Mouse (Mus musculus): ENCODE measurements around the gene Fkbp14.

Gene Fkbp14

DNA sequence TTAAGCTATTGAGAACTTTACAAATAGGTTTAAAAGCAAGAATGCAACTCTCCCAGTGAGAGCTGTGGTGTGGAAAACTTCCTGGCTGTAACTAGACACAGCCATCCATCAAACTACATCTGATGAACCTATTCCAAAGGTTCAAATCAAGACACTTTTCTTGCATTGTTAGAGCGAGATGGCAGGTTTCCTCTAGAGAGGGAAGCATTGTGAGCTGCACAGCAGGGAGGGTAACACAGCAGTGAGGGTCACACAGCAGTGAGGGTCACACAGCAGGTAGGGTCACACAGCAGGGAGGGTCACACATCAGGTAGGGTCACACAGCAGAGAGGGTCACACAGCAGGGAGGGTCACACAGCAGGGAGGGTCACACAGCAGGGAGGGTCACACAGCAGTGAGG, 8.9 kb downstream of the Fkbp14 start:
- no peak for DNase-seq (ENCODE audit: low read depth, low spot score)

DNA sequence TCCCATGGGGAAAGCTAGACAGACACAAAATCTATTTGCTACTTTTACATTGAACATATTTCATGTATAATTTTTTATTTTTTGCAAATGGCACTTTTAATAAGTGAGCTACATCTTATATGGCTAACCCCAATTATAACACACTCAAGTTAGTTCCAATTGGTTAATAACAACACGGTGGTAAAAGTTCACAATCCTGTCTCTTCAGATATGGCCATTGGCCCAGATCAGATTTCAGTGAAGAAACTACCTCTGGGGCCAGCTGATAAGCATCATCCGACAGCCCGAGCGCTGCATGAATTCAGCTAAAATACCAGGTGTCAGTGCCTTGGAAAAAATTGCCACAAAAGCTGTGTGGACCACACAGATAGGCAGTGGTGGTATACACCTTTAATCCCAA, 9.4 kb downstream of the Fkbp14 start:
- DNase-seq (ENCODE audit: low read depth, low spot score): no peak

DNA sequence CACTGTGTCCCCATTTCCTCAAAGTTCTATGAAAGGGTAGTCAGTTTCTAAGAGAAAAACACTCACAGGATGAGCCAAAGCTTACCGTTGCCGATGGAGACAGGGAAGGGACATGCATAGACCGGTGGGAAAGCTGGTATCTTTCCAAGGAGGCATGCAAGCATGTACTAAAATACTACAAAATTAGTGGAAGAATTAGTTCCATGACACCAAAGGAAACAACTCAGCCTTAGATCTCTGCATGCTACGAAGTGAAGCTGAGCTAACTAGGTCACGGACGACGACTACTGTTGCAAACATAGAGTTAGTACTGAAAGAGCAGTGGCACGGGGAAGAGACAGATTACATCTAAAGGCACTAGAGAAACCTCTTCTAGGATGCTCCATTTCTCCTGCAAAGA, 10.2 kb downstream of the Fkbp14 start:
- no peak for DNase-seq (ENCODE audit: low read depth, low spot score)

DNA sequence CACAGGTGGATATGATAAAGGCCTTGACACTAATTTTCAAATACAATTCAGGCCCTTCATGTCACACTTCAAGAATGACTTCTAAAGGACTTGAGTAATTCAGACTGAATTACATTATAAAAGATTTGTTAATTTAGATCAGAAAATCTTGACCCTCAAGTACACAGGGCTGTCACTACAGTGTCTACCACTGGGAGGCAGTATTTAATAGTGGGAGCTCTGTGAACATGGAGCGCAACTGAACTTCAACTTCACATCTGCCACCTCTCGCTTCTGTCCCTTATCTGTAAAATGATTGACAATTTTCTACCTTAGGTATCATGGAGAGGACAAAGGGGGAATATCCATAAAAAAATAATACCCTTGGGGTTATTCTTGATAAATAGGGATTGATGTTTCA, 10.9 kb downstream of the Fkbp14 start:
- no peak for DNase-seq (ENCODE audit: low read depth, low spot score)

DNA sequence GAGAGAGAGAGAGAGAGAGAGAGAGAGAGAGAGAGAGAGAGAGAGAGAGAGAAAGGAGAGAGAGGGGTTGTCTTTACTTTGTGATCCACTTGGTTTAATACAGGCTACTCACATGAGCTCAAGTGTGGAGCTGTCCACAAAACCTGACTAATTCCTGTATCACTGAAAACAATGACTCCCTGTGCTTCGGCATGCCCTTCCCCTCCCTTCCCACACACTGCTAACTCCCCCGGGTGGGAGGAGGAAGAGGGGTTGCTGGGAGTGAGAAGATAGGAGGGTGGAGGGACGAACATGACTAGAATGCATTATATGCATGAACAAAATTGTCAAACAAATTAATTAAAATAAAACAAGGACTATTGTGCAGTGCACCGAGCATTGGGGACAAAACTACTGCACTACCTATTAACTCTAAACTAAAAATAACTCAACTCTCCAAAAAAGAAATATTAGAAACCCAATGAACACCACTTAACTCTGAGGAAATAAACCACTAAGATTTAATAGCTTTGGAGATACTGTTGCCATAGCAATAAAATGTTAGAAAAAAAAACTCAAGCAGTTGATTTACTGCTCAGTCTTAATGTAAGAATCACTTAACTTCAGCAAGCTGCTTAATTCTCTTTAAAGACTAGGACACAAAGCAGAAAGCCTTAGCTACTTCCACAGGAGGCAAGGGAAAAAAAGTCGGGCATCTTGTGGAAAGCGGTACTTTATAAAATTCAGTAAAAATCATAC, 23.7 kb downstream of the Fkbp14 start:
- DNase-seq (ENCODE audit: low read depth, low spot score): no peak

DNA sequence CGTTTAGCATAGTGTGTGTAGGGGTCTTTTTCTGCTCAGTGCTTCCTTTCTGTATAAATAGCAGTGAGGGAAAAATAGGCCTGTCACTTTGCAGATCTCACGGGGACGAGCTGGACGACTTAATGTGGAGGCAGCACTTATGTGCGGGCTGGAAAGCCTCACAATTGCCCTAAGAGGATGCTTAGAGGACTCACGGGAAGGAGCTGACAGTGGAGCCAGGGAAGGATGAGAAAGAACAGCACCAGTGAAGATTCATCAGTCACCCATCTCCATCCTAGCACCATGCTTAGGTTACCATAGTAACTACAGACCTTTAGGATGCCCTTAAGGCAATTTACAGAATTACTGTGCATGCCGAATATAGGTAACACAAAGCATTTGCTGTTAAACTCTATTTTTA, 27.3 kb downstream of the Fkbp14 start:
- DNase-seq (ENCODE audit: low read depth, low spot score): no peak

DNA sequence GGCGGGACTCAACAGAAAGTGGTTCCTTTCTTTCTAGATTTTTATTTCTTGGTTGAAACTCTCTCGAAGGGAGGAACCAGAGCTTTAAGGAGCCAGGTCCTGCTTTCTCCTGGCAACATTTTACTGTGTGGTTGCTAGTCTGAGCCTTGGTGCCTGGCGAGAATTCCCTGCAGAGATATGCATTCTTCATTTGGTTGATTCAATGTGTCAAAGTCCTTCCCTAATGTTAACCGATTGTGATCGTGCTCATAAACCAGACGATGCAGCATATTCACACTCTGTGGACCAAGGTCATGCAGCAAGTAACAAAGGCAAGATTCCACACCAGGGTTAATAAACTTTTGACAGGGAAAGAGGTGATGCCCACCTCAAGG, 30.6 kb downstream of the Fkbp14 start:
- DNase-seq (ENCODE audit: low read depth, low spot score): no peak

DNA sequence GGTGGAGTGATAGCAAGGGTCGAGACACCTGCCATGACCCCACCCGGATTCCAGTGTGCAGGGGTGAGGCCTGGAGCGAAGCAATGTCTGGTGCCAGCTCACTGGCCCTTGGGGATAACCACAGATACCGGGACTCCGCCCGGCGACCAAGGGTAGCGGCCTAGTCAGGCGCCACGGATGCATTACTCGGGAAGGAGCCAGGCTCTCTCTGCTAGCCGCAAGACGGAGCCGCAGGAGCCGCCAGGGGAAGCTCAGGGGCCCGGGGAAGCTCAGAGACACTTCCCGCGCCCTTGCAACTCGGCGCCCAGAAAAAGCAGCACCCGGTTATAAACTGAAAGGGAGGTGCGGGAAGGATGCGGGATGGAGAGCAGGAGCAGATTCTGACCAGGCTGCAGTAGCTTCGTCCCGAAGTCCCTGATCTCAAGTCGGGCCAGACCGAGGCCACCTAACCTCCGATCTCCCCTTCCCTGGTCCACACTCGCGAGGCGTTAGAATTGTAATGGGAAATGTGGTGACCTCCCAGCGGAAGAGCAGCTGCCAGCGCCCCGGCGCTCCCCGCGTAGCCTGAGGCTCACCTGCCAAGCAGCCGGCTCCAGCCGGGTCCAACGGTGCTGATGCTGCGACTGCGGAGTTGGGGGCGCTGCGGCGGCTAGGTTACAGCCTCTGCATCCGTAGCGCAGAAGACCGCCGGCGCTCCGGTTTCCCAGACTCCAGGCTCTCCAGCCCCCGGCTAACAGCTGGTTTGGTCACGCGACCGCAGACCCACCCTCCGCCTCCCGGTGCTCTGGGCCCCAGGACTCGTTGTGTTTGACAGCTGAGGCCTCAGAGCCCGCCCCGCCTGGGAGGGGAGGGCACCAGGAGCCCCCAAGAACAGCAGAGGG, 31.2 kb downstream of the Fkbp14 start, which contains the start of gene Scrn1:
Gene Scrn1, minus strand, starts transcription at position 825 of the 881 bp plus-strand sequence.
- DNase-seq (ENCODE audit: low read depth, low spot score): peak; percentile 43

DNA sequence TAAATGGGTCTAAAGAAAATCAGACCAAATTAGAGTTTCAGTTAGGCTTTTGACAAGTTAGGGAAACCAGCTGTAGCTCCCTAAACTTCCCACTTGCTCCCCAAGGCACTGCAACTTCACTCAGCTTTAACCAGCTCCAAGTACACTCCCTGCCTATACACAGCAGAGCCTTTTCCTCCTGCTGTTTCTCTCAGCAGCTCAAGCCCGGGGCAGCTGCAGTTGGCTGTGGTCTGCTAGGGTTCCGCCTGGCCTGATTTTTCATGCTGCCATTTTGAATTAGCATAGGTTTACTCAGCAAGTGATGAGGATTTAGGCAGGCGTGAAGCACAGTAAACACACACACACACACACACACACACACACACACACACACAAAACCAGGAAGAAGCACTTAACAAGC, 32.1 kb downstream of the Fkbp14 start:
- no peak for DNase-seq (ENCODE audit: low read depth, low spot score)

DNA sequence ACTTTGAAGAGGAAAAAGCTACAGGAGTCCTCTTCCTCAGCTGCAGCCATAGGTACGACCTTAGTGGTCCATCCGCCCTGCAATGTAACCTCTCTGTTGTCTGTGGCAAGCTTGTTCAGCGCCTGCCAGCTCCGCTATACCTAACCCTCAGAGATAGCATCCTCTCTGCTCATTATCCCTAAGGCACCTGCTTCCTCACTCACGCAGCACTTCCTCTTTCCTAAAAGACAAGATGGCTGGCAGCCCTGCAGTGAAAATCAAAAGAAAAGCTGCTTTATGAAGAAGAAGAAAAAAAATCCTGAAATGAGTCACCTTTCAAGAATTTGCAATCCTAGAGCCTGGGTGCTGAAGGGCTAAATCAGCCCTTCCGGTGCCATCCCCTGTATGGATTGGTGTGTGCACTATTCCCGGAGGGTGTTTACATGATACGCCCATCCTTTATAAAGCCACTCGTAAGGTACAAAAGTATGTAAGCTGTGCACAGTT, 32.6 kb downstream of the Fkbp14 start:
- no peak for DNase-seq (ENCODE audit: low read depth, low spot score)

DNA sequence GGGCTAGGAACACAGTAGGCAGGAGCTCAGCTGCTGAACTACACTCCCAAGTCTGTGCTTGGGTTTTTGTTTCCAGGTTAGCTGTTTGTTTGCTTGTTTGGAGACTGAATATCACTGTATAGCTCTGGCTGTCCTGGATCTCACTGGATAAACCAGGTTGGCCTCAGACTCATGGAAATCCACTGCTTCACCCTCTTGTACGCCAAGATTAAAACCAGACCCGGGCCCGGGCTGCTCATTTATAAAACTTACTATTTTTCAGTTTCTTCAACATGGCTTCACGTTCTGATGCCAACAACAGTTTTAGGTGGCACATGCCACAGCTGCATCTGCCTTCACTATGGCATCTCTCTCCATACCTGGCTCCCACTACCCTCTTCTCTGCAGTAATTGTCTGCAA, 33.5 kb downstream of the Fkbp14 start:
- no peak for DNase-seq (ENCODE audit: low read depth, low spot score)

DNA sequence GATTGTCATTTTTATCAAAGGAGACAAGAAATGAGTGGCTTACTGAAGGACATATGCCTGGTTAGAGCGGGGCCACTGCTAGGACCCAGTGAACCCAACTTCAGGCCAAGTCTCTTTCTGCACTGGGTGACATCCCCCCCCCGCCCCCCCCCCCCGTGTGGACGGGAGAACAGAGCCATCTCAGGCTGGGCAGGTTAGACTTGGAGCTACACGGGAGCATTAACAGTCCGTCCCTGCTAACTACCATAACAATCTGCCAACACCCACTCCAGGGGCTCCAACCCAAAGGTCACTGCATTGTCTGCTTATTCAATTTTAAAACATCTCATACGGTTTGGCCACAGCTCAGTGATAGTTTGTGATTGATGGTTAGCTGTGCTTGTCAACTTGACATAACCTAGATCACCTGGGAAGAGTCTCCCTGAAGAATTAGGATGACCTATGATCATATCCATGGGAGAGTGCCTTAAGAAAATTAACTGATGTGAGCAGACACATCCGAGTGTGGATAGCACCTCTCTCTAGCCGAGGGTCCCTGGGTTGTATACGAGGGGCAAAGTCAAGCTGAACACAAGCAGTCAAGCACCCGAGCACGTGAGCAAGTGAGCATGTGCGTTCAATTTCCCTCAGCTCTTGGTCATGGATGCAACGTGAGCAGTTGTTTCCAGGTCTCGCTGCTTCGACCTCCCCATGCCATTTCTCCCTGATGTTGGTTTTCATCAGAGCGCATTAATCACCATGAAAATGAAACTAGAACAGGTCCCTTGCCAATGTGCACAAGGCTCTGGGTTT, 34.9 kb downstream of the Fkbp14 start:
- DNase-seq (ENCODE audit: low read depth, low spot score): no peak

DNA sequence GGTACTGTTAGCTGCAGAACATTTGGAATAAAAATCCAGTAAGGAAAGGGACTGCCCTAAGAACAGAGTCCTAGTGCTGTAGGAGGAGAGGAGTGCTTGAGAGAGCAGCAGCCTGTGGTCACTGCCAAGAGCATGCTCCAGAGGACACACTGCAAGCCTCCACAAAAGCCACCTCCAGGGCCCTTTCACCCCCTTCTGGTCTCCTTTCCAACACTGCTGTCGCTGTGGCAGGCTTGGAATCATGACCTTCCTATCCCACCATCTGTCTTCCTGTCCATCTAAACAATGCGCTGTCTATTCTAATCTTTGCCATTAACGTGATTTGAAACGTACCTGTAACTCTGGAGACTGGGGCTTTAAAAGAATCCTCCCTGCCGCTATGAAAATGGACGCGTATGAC, 38.6 kb downstream of the Fkbp14 start:
- DNase-seq (ENCODE audit: low read depth, low spot score): no peak

DNA sequence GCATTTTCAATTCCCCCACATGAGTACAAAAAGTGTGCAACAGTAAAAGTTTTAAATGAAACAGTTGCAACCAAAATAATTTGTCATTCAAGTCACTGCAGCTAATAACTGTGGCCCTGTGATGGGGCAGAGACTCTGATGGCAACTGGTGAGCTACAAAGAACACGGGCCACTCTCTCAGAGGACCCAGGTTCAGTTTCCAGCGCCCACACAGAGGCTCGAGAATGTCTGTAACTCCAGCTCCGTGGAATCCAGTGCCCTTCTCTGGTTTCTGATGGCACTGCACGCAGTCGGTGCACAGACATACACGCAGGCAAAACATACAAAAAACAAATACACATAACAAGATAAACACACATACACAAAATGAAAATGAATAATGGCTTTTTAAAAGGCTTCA, 39.4 kb downstream of the Fkbp14 start:
- no peak for DNase-seq (ENCODE audit: low read depth, low spot score)

DNA sequence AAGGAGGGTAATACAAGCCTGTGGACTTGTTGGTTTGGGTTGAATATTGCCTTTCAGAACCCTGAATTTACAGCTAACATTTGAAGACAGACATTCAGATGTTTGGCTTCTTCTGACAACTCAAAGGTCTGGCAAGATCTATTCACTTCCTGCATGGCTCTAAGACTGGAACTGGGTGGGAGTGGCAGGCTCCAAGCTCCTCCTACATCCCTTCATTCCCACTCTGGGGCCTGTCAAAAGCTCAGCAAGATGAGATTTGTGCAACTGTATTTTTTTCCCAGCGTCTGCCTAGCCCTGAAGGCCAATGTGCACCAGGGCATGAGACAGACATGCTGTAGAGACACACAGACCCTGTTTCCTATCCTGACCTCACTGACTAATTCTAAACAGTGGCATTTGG, 41.3 kb downstream of the Fkbp14 start:
- no peak for DNase-seq (ENCODE audit: low read depth, low spot score)

DNA sequence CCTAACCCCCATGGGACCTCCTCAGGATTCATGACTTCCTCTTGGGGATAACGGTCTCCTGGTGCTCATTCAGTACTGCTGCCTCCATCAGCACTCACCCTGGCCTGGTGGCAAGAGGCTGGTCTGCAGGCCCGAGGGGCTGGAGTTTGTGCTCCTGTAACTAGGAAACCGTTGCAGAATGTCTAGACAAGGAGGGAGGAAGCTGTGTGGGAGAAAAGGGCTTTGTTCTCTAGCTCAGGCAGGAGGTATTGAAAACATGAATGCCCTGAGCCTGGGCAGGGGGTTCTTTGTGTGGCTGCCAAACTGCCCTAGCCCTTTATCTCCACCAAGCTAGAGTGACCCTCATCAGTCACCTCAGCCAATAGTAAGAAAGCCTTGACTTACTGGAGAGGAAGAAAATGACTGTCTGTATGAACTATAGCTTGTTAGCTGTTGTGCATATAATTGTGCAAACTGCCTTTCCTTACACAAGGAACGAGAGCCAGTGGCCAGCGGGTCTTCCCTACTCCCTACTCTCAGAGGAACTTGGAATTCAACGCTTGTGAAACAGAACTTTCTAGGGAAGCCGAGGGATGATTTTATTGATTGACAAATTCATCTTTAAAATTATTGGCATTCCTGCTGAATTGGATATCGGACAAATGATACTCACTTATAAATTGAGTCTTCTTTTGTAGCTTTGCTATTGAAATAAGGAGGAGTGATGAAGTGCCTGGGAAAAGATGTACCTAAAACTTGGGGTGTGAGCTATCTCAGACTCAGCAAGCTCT, 42.6 kb downstream of the Fkbp14 start:
- DNase-seq (ENCODE audit: low read depth, low spot score): no peak

DNA sequence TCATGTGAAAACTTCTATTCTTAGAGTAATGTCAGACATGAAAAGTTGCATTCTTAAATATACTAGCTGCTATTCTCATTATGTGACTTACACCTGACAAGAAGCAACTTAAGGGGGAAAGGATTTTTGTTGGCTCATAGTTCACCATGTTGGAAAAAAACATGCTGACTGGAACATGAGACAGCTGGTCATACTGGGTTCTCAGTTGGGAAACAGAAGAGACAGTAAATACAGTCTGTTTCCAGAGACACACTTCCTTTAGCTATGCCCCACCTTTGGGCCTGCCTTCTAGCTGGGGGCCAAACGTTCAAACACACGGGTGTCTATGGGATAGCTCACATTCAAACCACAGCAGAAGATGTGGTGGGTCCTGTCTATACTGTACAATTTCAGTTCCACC, 43.5 kb downstream of the Fkbp14 start:
- DNase-seq (ENCODE audit: low read depth, low spot score): no peak

DNA sequence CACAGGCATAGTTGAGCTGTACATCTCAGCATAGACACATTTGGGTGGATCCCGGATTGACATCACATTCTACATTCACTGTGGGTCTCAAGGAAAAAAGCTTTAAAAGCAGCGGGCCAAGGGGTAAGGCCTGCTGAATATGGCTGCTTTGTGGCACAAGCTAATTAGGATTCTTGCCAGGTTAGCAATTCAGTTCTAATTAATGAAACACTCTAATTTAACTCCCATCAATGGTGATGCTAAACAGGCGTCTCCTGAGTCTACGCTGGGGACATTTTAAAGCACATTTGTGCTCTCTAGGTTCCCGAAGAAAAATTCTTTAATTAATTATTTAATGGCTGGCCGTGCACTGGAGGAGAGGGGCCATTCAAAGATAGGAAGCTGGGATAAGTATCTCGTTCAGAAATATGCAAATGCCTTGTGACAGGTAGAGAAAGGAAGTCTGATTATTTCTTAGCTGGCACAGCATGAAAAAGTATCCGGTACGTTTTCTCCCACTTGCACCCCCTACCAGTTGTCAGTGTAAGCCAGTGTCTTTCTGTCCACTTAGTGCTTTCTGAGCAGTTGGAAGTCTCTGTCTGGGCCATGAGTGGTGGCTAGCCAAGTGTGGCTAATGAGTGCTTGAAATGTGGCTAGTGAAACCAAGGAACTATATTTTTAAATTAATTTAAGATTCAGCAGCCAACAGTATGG, 44.2 kb downstream of the Fkbp14 start:
- DNase-seq (ENCODE audit: low read depth, low spot score): no peak

DNA sequence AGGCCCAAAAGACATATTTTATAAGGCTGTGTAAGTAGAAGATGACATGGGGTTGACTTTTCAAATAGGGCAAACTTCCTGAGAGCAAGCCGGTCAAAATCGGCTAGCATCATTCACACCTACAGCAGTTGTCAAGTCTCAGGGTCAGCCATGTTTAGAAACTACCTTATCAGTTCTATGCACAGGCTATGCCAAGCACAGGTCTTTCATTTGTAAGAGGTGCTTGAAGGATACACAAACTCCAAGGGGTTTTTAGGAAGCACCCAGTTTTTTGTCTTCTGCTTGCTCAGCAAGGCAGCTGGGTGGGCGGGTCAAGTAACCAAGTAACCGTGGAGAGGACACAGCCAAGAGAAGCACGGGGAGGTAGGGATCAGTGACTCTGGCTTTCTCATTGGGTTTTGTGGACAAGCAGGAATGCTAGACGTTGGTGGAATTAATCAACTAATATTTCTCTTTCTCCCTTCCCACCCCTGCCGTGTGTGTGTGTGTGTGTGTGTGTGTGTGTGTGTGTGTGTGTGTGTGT, 46.2 kb downstream of the Fkbp14 start:
- DNase-seq (ENCODE audit: low read depth, low spot score): no peak

DNA sequence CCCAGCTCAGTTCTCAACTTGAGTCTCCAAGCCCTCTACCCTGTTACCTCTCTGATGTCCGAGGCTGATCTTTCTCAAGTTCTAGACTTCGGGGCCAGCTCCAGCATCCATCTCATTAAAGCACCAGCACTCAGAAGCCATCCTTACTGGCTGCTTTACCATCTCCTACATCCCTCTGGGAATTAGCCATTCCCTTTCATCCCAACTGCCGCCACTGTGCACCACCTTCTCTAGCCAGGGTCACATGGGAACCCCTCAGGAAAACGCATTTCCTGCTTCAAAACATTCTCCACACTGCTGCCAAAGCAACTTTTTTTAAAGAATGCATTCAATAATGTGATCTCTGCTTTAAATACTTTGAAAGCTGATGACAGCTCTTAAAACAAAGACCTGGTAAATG, 47.8 kb downstream of the Fkbp14 start:
- no peak for DNase-seq (ENCODE audit: low read depth, low spot score)
